Mouse (Mus musculus): ENCODE results near the gene Hormad2.

Hormad2 gene

DNA sequence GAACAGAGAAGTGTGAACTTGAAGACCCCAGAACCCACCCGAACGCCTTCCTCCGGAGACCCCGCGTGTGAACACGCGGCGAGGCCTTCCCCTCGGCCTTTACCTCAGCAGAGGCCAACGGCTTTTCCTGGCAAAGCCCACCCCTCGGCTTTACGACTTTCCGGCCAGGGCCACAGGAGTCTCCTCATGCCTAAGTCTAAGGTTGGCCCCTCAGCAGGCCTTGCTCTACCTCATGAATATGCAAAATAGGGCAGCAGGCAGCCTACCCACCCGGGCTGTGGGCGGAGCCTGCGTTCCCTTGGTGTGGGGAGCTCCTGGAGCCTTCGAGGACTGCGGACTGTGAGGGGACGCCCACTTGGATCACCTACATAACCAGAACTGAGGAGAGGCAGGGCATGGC is at the start of gene Hormad2:
Gene Hormad2, minus strand, starts transcription at position 128 of the 400 bp plus-strand sequence.
- no peak for DNase-seq

DNA sequence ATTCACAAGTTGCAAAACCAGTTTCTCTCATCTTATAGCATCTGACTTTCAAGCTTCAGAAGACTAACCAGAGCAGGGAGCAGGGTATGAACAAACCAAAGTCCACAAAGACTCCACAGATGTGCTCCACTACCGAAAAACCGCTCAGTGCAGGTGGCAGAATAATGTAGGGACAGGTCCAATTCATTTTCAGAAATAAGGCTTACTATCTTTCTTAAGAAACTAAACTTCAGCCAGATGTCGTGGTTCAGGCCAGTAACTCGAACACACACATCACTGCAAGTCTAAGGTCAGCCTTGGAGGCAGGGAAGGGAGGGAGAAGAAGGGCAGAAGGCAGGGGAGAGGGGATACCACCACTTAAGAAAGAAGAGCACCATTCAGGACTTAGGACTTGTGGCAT is 48.3 kb upstream of the Hormad2 start:
- DNase-seq: no peak

DNA sequence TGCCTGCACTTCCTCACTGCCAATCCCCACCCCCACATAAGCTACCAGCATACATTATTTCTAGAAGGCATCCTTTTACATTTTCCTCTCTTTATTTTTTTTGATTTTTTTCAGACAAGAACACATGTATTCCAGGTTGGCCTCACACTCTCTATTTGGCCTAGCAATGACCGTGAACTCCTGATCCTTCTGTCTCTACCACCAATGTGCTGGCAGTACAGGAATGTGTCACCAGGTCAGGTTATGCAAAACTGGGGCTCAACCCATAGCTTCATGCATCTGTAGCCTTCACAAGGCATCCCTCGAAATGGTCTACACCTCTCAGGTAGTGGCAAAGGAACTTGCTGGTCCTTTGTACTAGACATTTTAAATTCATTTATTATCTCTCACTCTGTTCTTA is 47.9 kb upstream of the Hormad2 start:
- no peak for DNase-seq

DNA sequence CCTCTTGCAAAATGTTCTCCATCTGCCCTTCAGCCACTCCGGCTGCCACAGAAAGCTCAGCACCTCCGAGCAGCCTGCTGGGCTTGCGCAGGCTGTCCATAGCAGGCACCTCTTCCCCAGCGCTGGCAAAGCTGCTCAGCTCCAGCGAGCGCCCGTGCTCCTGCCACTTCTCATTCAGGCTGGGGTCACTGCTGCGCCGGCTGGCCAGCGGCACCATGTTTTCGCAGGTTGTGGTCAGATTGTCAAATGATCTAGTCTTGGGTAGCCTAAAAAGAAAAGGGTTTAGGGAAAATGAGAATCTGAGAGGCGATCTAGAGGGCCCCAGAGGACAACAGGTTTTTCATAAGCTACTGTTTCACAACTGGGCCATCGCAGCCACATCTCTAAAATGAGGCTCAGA is 47.5 kb upstream of the Hormad2 start:
- DNase-seq: no peak

DNA sequence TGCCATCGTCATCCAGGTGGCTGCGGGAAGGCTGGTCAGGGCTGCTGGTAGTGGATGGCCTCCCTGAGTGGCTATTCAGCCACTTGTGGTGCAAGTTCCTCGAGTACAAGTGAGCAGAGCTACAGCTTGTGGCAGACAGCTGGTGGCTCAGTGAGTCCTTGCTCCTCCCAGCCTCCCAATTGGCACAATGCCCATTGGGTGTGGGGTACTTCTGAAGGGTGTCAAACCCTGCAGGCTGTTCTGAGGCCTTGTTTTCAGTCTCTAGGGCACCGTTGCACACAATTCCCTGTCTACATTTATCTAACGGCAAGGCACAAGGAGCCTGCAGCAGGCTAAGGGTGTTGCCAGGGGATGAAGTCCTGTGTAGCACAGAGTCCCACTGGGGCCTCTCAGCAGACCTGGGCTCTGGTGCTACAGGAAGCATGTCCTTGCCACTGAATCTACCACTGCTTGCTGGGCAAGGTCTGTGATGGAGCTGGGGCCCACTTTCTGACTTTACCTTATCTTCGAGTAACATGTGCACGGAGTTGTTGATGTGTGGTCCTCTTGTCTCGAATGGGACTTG is 46.6 kb upstream of the Hormad2 start:
- DNase-seq: peak; percentile 39

- no peak for DNase-seq
Measured at GRCm38 (mm10) chr11:4484541-4484940, 43.6 kb upstream of the Hormad2 start.

DNA sequence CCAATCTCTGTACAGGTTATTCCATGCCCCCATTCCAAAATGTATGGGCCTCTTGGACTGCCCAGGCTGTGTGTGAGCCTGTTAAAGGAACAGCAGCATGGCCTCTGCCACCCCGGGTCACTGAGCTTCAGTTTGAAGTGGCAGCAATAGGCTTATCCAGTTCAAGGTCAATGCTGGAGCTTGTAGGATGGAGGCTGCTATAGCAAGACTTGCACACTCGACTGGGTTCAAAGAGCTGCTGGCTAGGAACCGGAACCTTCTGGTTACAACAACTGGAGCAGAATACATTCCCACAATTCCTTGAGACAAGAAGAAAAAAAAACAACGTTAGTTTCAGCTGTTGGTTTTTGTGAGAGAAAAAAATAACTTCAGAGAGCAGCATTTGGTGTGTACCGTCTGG is 41.7 kb upstream of the Hormad2 start:
- no peak for DNase-seq

GRCm38 (mm10) chr11:4476184-4476697 is 35.3 kb upstream of the Hormad2 start:
- peak; percentile 35 to 36 for DNase-seq

DNA sequence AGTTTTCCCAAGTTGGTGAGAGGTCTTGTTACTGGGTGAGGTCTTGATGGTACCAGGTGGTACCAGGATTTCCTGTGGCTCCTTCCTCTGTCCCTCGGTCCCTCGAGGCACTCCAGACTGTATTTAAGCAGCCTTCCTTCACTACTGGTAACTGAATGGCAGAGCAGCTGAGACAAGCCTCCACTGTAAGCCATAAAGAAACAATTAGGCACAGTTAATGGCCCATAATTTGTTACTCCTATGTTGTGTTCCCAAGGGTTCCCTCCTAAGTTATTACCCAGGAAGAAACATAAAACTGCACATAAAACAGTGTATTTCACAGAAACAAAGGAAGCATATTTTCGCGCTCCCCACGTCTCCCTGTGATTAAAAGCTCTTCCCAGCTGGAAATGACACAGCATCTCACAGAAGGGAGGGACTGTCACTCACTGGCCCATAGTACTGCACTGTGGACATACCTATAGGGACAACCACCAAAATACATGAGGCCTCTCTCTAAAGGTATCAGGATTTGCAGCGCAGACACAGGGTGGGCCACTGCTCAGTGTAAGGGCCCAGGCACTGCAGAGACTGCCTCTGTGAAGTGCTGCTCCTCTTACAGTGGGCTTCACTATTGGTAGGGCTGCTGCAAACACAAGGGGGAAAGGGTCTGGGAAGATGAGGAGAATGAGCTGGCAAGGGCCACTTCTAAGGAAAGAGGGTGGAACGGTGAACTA is 31.7 kb upstream of the Hormad2 start:
- no peak for DNase-seq

- DNase-seq: no peak
Measured at GRCm38 (mm10) chr11:4471734-4472133, 30.8 kb upstream of the Hormad2 start.

DNA sequence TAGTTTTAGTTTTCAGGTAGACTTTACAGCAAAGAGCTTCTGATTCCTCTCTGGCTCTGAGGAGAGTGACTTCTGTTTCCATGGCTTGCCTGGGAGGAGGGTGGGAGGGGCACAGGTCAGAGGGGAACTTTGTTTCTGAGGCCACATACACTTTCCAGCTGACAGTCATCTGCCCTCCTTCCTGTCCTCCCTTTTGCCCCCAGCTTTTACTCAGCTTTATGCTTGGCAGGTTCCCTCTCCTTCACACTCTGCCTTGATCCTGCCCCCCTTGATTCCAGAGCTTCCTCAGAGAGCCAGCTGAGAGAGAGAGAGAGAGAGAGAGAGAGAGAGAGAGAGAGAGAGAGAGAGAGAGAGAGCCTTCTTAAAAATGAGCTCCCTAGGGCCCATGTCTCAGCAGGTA is 30.3 kb upstream of the Hormad2 start:
- DNase-seq: no peak

GRCm38 (mm10) chr11:4469091-4469490 is 28.2 kb upstream of the Hormad2 start:
- no peak for DNase-seq

GRCm38 (mm10) chr11:4467436-4467835 is 26.5 kb upstream of the Hormad2 start:
- DNase-seq: no peak

DNA sequence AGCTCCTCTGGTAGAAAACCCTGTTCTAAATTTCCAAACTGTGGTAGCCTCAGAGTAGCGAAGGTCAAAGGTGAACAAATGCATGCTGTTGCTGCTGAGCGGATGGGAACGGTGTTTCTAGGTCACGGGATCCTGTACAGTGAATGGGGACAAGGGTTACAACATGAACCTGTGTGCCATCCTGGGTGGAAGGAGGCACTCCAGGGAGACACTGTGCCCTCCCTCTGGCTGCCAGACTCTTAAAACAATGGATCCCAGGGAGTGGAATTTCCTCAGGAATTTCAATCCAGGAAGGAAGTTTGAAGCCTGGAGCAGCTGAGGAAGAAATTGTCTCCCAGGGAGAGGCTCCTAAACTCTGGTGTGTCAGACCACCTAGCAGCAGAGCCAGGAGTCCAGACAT is 25.3 kb upstream of the Hormad2 start:
- DNase-seq: no peak

- no peak for DNase-seq
Measured at GRCm38 (mm10) chr11:4464616-4465015, 23.7 kb upstream of the Hormad2 start.

DNA sequence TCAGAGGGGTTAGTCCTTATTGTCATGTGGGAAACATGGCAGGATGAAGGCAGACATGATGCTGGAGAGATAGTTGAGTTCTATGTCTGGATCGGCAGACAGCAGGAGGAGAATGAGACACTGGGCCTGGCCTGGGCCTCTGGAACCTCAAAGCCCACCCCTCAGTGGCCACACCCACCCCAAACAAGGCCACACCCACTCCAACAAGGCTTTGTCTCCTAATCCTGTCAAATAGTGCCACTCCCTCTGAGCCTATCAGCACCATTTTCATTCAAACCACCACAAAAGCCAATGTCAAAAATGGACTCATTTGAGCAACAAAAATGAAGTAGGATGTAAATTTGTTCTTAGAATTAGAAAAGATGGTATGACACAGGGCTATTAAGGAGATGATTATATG is 23.3 kb upstream of the Hormad2 start:
- no peak for DNase-seq

GRCm38 (mm10) chr11:4462868-4463267 is 22.0 kb upstream of the Hormad2 start:
- no peak for DNase-seq

- DNase-seq: no peak
Measured at GRCm38 (mm10) chr11:4461154-4461553, 20.2 kb upstream of the Hormad2 start.

GRCm38 (mm10) chr11:4460615-4461014 is 19.7 kb upstream of the Hormad2 start:
- DNase-seq: no peak

DNA sequence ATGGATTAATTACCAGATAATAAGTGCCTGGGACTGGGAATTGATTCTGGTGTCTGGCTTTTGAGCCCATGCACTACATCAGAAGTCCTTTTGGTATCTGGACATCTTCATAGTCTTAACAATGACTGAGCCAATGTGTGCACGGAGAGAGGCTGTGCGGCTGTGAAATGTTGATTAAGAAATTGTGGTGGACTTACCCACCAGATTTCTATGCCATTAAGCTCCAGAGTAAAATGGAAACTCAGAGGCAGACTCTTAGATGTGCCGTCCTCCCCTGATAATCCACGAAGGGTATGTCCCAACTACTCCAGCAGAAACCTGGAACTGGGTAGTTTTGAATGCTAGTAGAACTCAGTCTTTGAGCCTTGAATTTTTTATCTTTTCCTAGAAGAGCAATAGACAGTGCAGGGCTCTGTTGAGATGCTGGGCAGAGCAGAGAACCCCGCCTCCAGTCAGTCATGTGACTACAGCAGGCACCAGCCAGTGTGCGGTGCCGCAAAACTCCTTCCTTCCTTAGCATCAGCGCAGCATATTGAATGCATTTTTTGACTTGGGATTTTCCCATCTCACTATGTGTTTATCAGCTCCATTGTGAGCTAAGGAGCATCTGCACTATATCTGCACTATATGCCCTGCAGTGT is 14.1 kb upstream of the Hormad2 start:
- DNase-seq: no peak

GRCm38 (mm10) chr11:4452467-4453184 is 11.7 kb upstream of the Hormad2 start:
- DNase-seq: peak in 1 of 2 experiments; percentile 10

DNA sequence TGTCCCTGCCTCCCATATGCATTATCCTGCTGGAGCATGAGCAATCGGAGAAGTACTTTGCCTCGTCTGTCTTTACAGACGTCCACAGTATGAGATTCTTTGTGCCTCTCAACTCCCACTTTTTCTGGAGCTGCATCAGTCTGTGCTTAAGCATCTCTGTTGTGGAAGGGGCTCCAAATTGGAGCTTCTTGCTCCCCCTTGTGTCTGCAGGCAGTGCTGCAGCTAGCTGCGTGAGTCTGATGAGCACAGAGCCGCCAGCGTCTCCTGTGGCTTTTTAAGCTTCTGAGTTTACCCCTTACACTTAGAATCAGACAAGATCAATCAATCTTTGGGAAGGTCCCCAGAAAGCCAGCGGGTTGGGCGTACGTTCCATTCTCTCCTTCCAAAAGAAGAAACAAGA is 10.2 kb upstream of the Hormad2 start:
- DNase-seq: peak; percentile 41 to 44

DNA sequence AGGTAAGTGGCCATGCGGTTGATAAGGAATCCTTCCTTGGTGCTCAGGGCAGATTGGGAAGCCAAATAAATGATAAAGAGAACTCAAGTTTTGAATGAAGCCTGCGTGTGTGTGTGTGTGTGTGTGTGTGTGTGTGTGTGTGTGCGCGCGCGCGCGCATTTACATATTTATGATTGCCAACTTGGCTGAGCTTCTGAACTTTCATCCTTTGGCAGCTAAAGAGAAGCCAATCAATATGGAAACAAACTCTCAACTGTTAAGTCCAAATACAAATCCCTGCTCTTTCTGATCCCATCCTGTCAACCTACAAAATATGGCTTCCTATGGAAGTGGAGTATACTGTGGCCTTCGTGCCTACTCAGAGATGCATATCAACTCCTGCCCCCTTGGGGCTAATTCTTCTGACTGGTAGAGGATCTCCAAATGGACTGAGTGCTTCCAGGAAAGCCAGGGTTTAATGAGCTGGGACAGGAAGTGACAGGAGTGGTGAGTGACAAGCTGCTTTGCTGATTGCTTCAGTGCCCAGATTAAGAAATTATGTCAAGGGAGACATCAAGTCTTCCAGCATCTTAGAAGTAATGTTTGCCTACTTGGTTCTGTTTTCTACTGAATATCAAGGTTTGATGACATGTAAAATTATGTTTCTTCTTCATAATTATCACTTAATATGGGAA is 5.4 kb upstream of the Hormad2 start:
- no peak for DNase-seq

All from cerebellum, adult 18-20 months (tissue).